Mouse (Mus musculus) CD4-positive helper T cell, adult 2 months (primary cell): ENCODE results near the gene Olfr943.

Experiments
- DNase-seq: peaks from one replicate; pipeline ENCODE4 v3.0.0-alpha.2; 2012; ENCODE audit warnings: low read depth, missing footprints, low spot score

Olfr943 gene

GRCm38 (mm10) chr9:39166004-39166403 lies at the start of gene Olfr943:
TSS of gene Olfr943 (plus strand) at chr9:39166304.
- DNase-seq: no peak

DNA sequence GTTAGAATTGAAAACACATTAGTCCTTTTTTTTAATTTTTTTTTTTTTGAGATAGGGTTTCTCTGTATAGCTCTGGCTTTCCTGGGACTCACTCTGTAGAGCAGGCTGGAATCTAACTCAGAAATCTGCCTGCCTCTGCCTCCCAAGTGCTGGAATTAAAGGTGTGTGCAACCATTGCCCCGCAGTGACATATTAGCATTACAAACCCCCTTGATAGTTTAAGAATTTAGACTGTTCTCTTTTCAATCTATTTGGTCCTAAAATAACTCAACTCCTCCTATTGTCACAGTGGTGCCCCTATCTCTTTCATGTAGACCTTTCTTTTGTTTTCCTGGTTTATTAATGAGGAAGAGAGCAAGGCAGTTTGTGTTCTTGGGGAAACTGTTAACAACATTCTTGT lies 38.8 kb upstream of the Olfr943 start:
- DNase-seq: no peak

DNA sequence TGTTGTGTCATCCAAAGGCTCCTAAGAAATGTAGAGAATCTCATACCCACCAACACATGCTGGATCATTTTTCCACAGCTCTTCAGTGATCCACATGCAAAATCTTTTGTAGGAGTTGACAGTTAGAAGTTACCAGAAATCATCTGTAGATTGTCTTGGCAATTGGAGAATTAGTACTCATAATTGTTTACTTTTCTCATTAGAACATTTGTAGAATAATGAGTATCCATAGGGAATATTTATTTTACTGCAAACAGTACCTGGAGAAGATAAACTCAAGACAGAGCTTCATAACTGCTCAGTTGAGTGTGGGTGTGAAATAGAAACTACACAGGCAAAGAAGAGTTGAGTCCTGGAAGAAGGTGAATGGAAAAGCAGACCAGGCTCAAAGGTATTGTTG lies 38.3 kb upstream of the Olfr943 start, which contains the start of gene Olfr27:
Gene Olfr27, plus strand, starts transcription at position 301 of the 400 bp plus-strand sequence.
- no peak for DNase-seq

DNA sequence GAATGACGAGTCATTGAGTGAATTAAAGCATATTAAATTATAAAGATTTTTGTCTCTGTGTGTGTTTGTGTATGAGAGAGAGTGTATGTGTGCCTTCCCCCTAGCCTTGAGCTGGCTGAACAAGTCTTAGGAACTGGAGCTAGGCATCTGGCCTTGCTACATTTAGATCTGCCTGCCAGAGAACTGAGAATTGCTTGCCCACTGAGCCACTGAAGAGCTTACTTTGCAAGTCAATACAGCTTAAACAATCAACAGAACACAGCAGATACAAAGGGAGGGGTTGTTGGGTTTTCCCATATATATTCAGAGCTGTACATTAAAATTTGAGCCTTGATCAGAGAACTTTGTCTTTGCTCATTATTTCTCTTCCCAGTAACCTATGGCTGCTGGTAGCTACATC lies 13.7 kb upstream of the Olfr943 start:
- no peak for DNase-seq

DNA sequence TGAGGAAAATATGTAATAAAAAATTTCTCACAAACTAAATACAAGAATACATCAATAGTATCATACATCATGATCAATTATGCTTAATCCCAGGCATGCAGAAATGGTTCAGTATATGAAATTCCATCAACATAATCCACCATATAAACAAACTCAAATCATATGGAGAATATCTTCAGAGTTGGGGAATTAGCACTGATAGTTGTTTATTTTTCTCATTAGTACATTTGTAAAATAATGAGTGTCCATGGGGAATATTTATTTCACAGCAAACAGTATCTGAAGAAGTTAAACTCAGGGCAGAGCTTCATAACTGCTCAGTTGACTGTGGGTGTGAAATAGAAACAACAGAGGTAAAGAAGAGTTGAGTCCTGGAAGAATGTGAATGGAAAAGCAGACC lies 35.5 kb downstream of the Olfr943 start, which contains the start of gene Olfr944:
Gene Olfr944, plus strand, starts transcription at position 301 of the 400 bp plus-strand sequence.
- no peak for DNase-seq
